Mouse (Mus musculus) CH12.LX (cell line): ENCODE measurements around the gene Lpcat2. TPM values are rescaled to one million over a fixed set of nuclear protein-coding genes. Genes with fewer than 3 reads are reported as not detected.

Source experiments
- DNase-seq: peaks from one replicate; pipeline ENCODE4 v3.0.0-alpha.2; 2013; ENCODE audit errors: extremely low read depth
- H3K27ac ChIP-seq: 2 replicates; pipeline ENCODE4 v1.5.1; 2012; ENCODE audit warnings: low read depth, mild to moderate bottlenecking, control low read depth, moderate library complexity; ENCODE audit not compliant: insufficient read depth
- H3K27me3 ChIP-seq: replicated peaks from 2 replicates; pipeline ENCODE3; 2012; ENCODE audit warnings: inconsistent platforms
- H3K36me3 ChIP-seq, 2 experiments: replicated peaks in 1 of 2; 2 replicates each; pipeline versions ENCODE3 to v1.6.1; 2012; ENCODE audit warnings: inconsistent platforms in 1 of 2, low read length in 1 of 2, mild to moderate bottlenecking in 1 of 2, mixed read lengths in 1 of 2, moderate library complexity in 1 of 2; ENCODE audit not compliant: control insufficient read depth in 1 of 2, insufficient read depth in 1 of 2
- H3K4me1 ChIP-seq, 2 experiments: 2 replicates each; pipeline ENCODE4 v1.6.1; 2012; ENCODE audit warnings: inconsistent platforms in 1 of 2, moderate library complexity in 1 of 2; ENCODE audit not compliant: insufficient read depth in 2 of 2, control insufficient read depth in 1 of 2
- H3K4me2 ChIP-seq: 2 replicates; pipeline ENCODE4 v1.6.1; 2012; ENCODE audit warnings: low read depth, mild to moderate bottlenecking, control low read depth; ENCODE audit not compliant: poor library complexity, insufficient read depth, severe bottlenecking
- H3K4me3 ChIP-seq, 3 experiments: fragments of 150-350 bp in 1 of 3; sonication (generic) in 1 of 3; replicated peaks in 1 of 3; 2 replicates each; pipeline versions ENCODE3 to v1.5.1; 2011 to 2012; ENCODE audit warnings: low read depth in 2 of 3, low read length in 2 of 3, mild to moderate bottlenecking in 2 of 3, moderate library complexity in 2 of 3, control low read depth in 1 of 3, improper control_type of control experiment in 1 of 3, inconsistent platforms in 1 of 3, mixed read lengths in 1 of 3; ENCODE audit not compliant: poor library complexity in 1 of 3
- H3K79me2 ChIP-seq: replicated peaks from 2 replicates; pipeline ENCODE4 v1.6.1; 2012; ENCODE audit warnings: mild to moderate bottlenecking, moderate library complexity; ENCODE audit not compliant: control insufficient read depth, poor library complexity, insufficient read depth, severe bottlenecking; ENCODE audit errors: extremely low read depth
- H3K9ac ChIP-seq: 2 replicates; pipeline ENCODE4 v1.6.1; 2012; ENCODE audit warnings: low read depth, mild to moderate bottlenecking, control low read depth, moderate library complexity; ENCODE audit not compliant: insufficient read depth
- H3K9me3 ChIP-seq: replicated peaks from 2 replicates; pipeline ENCODE3; 2012; ENCODE audit warnings: low read length, inconsistent platforms, mixed read lengths
- CHD2 ChIP-seq: IDR thresholded peaks from 2 replicates; pipeline ENCODE4 v1.6.1; 2011; ENCODE audit warnings: low read length, improper control_type of control experiment
- ELF1 ChIP-seq: IDR thresholded peaks from 2 replicates; pipeline ENCODE4 v1.6.1; 2014; ENCODE audit warnings: low read depth, mild to moderate bottlenecking, inconsistent platforms, low read length, improper control_type of control experiment
- EP300 ChIP-seq: IDR thresholded peaks from 2 replicates; pipeline ENCODE4 v1.6.1; 2011; ENCODE audit warnings: low read length, improper control_type of control experiment
- ETS1 ChIP-seq: conservative IDR thresholded peaks from 2 replicates; pipeline ENCODE4 v1.6.1; 2012; ENCODE audit warnings: low read depth, mild to moderate bottlenecking, inconsistent platforms, low read length, improper control_type of control experiment, moderate library complexity
- GABPA ChIP-seq: IDR thresholded peaks from 2 replicates; pipeline ENCODE4 v1.6.1; 2012; ENCODE audit warnings: low read depth, low read length, improper control_type of control experiment, inconsistent platforms; ENCODE audit not compliant: insufficient replicate concordance
- HCFC1 ChIP-seq: IDR thresholded peaks from 2 replicates; pipeline ENCODE4 v1.6.1; 2012; ENCODE audit warnings: low read depth, mild to moderate bottlenecking, inconsistent platforms, low read length, improper control_type of control experiment
- IRF4 ChIP-seq: IDR thresholded peaks from 2 replicates; pipeline ENCODE4 v1.6.1; 2014; ENCODE audit warnings: low read depth, mild to moderate bottlenecking, inconsistent platforms, low read length, improper control_type of control experiment
- KAT2A ChIP-seq: IDR thresholded peaks from 2 replicates; pipeline ENCODE4 v1.6.1; 2012; ENCODE audit warnings: low read length, improper control_type of control experiment, inconsistent platforms; ENCODE audit not compliant: insufficient replicate concordance
- MAFK ChIP-seq: IDR thresholded peaks from 2 replicates; pipeline ENCODE4 v1.6.1; 2011; ENCODE audit warnings: low read length, improper control_type of control experiment; ENCODE audit not compliant: insufficient replicate concordance
- MAX ChIP-seq: IDR thresholded peaks from 2 replicates; pipeline ENCODE4 v1.6.1; 2011; ENCODE audit warnings: low read length, improper control_type of control experiment
- MAZ ChIP-seq: IDR thresholded peaks from 2 replicates; pipeline ENCODE4 v1.6.1; 2012; ENCODE audit warnings: low read depth, mild to moderate bottlenecking, inconsistent platforms, low read length, improper control_type of control experiment, moderate library complexity
- MEF2A ChIP-seq: IDR thresholded peaks from 2 replicates; pipeline ENCODE4 v1.6.1; 2014; ENCODE audit warnings: low read depth, mild to moderate bottlenecking, inconsistent platforms, low read length, improper control_type of control experiment, borderline replicate concordance
- MXI1 ChIP-seq: IDR thresholded peaks from 2 replicates; pipeline ENCODE4 v1.6.1; 2011; ENCODE audit warnings: mild to moderate bottlenecking, low read depth, low read length, improper control_type of control experiment
- MYC ChIP-seq: IDR thresholded peaks from 2 replicates; pipeline ENCODE4 v1.6.1; 2011; ENCODE audit warnings: low read depth, mild to moderate bottlenecking, improper control_type of control experiment, low read length
- NRF1 ChIP-seq: IDR thresholded peaks from 2 replicates; pipeline ENCODE4 v1.6.1; 2014; ENCODE audit warnings: low read depth, mild to moderate bottlenecking, inconsistent platforms, low read length, improper control_type of control experiment, moderate library complexity
- PAX5 ChIP-seq: IDR thresholded peaks from 2 replicates; pipeline ENCODE4 v1.6.1; 2012; ENCODE audit warnings: low read length, inconsistent platforms, mixed read lengths
- POLR2AphosphoS2 ChIP-seq: IDR thresholded peaks from 2 replicates; pipeline ENCODE4 v1.6.1; 2011; ENCODE audit warnings: low read depth, low read length, improper control_type of control experiment
- SMC3 ChIP-seq: IDR thresholded peaks from 2 replicates; pipeline ENCODE4 v1.6.1; 2011; ENCODE audit warnings: low read depth, low read length, improper control_type of control experiment
- TBP ChIP-seq: conservative IDR thresholded peaks from 2 replicates; pipeline ENCODE4 v1.6.1; 2011; ENCODE audit warnings: low read depth, low read length, improper control_type of control experiment
- TCF12 ChIP-seq: IDR thresholded peaks from 2 replicates; pipeline ENCODE4 v1.6.1; 2014; ENCODE audit warnings: low read depth, mild to moderate bottlenecking, inconsistent platforms, low read length, improper control_type of control experiment
- USF1 ChIP-seq: IDR thresholded peaks from 2 replicates; pipeline ENCODE4 v1.6.1; 2014; ENCODE audit warnings: low read depth, mild to moderate bottlenecking, inconsistent platforms, low read length, improper control_type of control experiment
- USF2 ChIP-seq: conservative IDR thresholded peaks from 2 replicates; pipeline ENCODE4 v1.6.1; 2011; ENCODE audit warnings: low read depth, low read length, improper control_type of control experiment
- ZKSCAN1 ChIP-seq: IDR thresholded peaks from 2 replicates; pipeline ENCODE4 v1.6.1; 2012; ENCODE audit warnings: low read depth, inconsistent platforms, low read length, improper control_type of control experiment, borderline replicate concordance
- ZMIZ1 ChIP-seq: IDR thresholded peaks from 2 replicates; pipeline ENCODE4 v1.6.1; 2012; ENCODE audit warnings: low read depth, mild to moderate bottlenecking, inconsistent platforms, low read length, improper control_type of control experiment
- ZNF384 ChIP-seq: IDR thresholded peaks from 2 replicates; pipeline ENCODE4 v1.6.1; 2012; ENCODE audit warnings: low read depth, low read length, improper control_type of control experiment, inconsistent platforms
- dilution Hi-C: fragments of 300-500 bp; cut with MboI; formaldehyde crosslinking; loops from 2 replicates; pipeline ENCODE4 v1.14.3; 2020; ENCODE audit warnings: low sequenced_read_pairs; ENCODE audit not compliant: extremely low pct_unique_long_range_greater_than_20kb, extremely low pct_ligation_motif_present
- in situ Hi-C: fragments of 300-500 bp; cut with MboI; formaldehyde crosslinking; loops from 3 replicates; pipeline ENCODE4 v1.14.3; 2019; ENCODE audit warnings: low sequenced_read_pairs, low pct_ligation_motif_present, low pct_unique_long_range_greater_than_20kb, mixed read lengths
- polyA plus RNA-seq: library from polyadenylated mRNA; unstranded; fragments of >175 nt; gene quantifications from 2 replicates; pipeline ENCODE4 v1.2.1, GENCODE M21; 2012; ENCODE audit warnings: low read depth; ENCODE audit not compliant: insufficient read length
- total RNA-seq, 2 experiments: library from RNA; depleted of rRNA; stranded (reverse); fragments of 300-350 nt in 1 of 2; fragments of >200 nt in 1 of 2; gene quantifications; 2 replicates each; pipeline ENCODE4 v1.2.3; 2012 to 2014

Gene Lpcat2
- total and polyA plus RNA-seq, 3 experiments, result not detected

- no peak for DNase-seq
- H3K9me3 ChIP-seq, result peaks cover 78% of the 10 kb centered on the region
- dilution Hi-C loops, result no loop called here
- no peaks in the 10 kb centered on the region for H3K27me3 ChIP-seq
- in situ Hi-C loops, result no loop called here
- no peaks in the 10 kb centered on the region for H3K36me3 ChIP-seq
- H3K79me2 ChIP-seq, result no peaks in the 10 kb centered on the region
- H3K27ac ChIP-seq, result no peak overlapping the region
- no peak for TF ChIP-seq KAT2A
- TF ChIP-seq ETS1, result no peak
- TF ChIP-seq IRF4, result no peak
- TF ChIP-seq GABPA, result no peak
- TF ChIP-seq ZMIZ1, result no peak
- TF ChIP-seq ZNF384, result no peak
- no peak for TF ChIP-seq TBP
- no peak for TF ChIP-seq NRF1
- TF ChIP-seq TCF12, result no peak
- no peak for TF ChIP-seq USF2
- no peak for TF ChIP-seq ZKSCAN1
- no peak for TF ChIP-seq PAX5
- TF ChIP-seq POLR2AphosphoS2, result no peak
- no peak for TF ChIP-seq USF1
- TF ChIP-seq MYC, result no peak
- no peak for TF ChIP-seq EP300
- TF ChIP-seq MXI1, result no peak
- TF ChIP-seq, all 38 proteins: peak for 0
- H3K4me3 ChIP-seq, result no peak overlapping the region
- no peaks in the 10 kb centered on the region for H3K4me1 ChIP-seq
- no peak overlapping the region for H3K9ac ChIP-seq
- H3K4me2 ChIP-seq, result no peak overlapping the region
These were observed 466 bp upstream of the Lpcat2 start for GRCm38 (mm10) chr8:92854673-92855072.

GRCm38 (mm10) chr8:92856273-92856986 is 1.3 kb downstream of the Lpcat2 start:
- no peak overlapping the region for H3K9ac ChIP-seq
- H3K9me3 ChIP-seq, result peaks cover 68% of the 10 kb centered on the region
- in situ Hi-C loops, result no loop called here
- no peak for TF ChIP-seq MAFK
- no peak for TF ChIP-seq SMC3
- no peak for TF ChIP-seq MEF2A
- no peak for TF ChIP-seq CHD2
- no peak for TF ChIP-seq ZMIZ1
- TF ChIP-seq HCFC1, result no peak
- no peak for TF ChIP-seq MAZ
- TF ChIP-seq KAT2A, result no peak
- no peak for TF ChIP-seq TCF12
- TF ChIP-seq ELF1, result no peak
- no peak for TF ChIP-seq MXI1
- no peak for TF ChIP-seq USF2
- no peak for TF ChIP-seq IRF4
- TF ChIP-seq ZNF384, result no peak
- TF ChIP-seq MAX, result no peak
- TF ChIP-seq USF1, result no peak
- H3K79me2 ChIP-seq, result no peaks in the 10 kb centered on the region
- H3K27me3 ChIP-seq, result no peaks in the 10 kb centered on the region
- dilution Hi-C loops, result no loop called here
- DNase-seq, result no peak
- no peak overlapping the region for H3K27ac ChIP-seq
- H3K4me1 ChIP-seq, result no peaks in the 10 kb centered on the region
- no peak overlapping the region for H3K4me2 ChIP-seq
- H3K36me3 ChIP-seq, result no peaks in the 10 kb centered on the region
- no peak overlapping the region for H3K4me3 ChIP-seq
